In the genomic region with DNA sequence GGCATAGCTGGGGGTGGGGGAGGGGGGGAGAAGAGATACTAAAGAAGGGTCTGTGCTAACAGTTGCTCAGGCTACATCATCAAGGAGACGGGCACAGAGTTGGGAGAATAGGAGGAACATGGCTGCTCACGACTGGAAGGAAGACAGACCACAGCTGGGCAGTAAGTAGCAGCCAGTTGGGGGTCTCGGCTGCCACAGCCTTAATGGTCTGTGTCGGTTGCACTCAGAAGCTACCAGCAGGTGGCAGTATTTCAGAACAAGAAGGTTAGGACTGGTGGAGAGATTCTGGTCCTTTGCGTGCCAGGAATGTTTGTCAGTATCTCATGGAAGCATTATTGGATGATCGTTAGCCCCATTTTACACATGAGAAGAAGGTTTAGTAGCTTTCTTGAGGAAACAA, we compare ENCODE assay signal across 8 mouse cellular contexts.
DNase-seq lines count a peak whose midpoint lies in the region; ATAC-seq lines count a peak whose summit lies in the region.

No protein-coding gene starts in this region.

- no peak overlapping the region for H3K4me3 ChIP-seq in hindbrain, embryonic 14.5 days (replicated peaks; ENCODE audit: low read length)
- no peak overlapping the region for H3K4me3 ChIP-seq in midbrain, embryonic 11.5 days (ENCODE audit: low read depth, low read length)
- no peak overlapping the region for H3K4me3 ChIP-seq in stomach, embryonic 16.5 days (replicated peaks; ENCODE audit: low read length)

- DNase-seq in heart, adult 8-10 months (ENCODE audit: low spot score): peak; percentile 60
- no peak for DNase-seq in heart, postnatal 25 days (ENCODE audit: low spot score)
- peak; percentile 54 to 55 for DNase-seq in adrenal gland, adult 18-20 months (ENCODE audit: low spot score in 2 of 2)
- peak; percentile 77 for DNase-seq in embryo, embryonic 11.5 days (ENCODE audit: low read depth, low spot score)
- DNase-seq in hindbrain, embryonic 14.5 days (ENCODE audit: low spot score): peak; percentile 90
- DNase-seq in layer of hippocampus, postnatal 36 days: peak; percentile 33 to 47
- DNase-seq in midbrain, embryonic 11.5 days (ENCODE audit: low spot score, missing footprints): peak; percentile 95

- peak; percentile 55; the same call in 1 of the 2 replicates for ATAC-seq in hindbrain, embryonic 14.5 days (ENCODE audit: low FRiP score)
- peak; percentile 62; the same call in 1 of the 2 replicates for ATAC-seq in midbrain, embryonic 11.5 days (ENCODE audit: low FRiP score)
- 0 out of 2 replicates have a peak, but pooled peaks have one; percentile 21 for ATAC-seq in stomach, embryonic 16.5 days (ENCODE audit: insufficient read depth, low FRiP score)

- H3K9me3 ChIP-seq in hindbrain, embryonic 14.5 days (ENCODE audit: control insufficient read depth, low read length): no peaks in the 10 kb centered on the region
- H3K9me3 ChIP-seq in midbrain, embryonic 11.5 days (ENCODE audit: control insufficient read depth, low read length): no peaks in the 10 kb centered on the region
- no peaks in the 10 kb centered on the region for H3K9me3 ChIP-seq in stomach, embryonic 16.5 days (replicated peaks; ENCODE audit: control insufficient read depth, low read length)

- intact Hi-C loops in heart, postnatal 25 days (cut with DNase I): loop anchor here (2.0 to 10.0 kb wide), 6 partner anchors 170 to 609 kb away; no protein-coding TSS in a partner anchor

- 7% methylated on average over 6 of the region's 6 CpGs for WGBS in hindbrain, embryonic 14.5 days
- 17% methylated on average over 6 of the region's 6 CpGs for WGBS in midbrain, embryonic 11.5 days
- 10% methylated on average over 6 of the region's 6 CpGs for WGBS in stomach, embryonic 16.5 days

- H3K4me1 ChIP-seq in hindbrain, embryonic 14.5 days (replicated peaks; ENCODE audit: control insufficient read depth, insufficient read depth, low read length): no peaks in the 10 kb centered on the region
- H3K4me1 ChIP-seq in midbrain, embryonic 11.5 days (ENCODE audit: control insufficient read depth, insufficient read depth, low read length): no peaks in the 10 kb centered on the region
- H3K4me1 ChIP-seq in stomach, embryonic 16.5 days (ENCODE audit: control insufficient read depth, insufficient read depth, low read length): no peaks in the 10 kb centered on the region

- no peak overlapping the region for H3K4me2 ChIP-seq in hindbrain, embryonic 14.5 days (replicated peaks)
- H3K4me2 ChIP-seq in midbrain, embryonic 11.5 days: no peak overlapping the region
- no peak overlapping the region for H3K4me2 ChIP-seq in stomach, embryonic 16.5 days (ENCODE audit: low read depth, low read length)

- H3K27ac ChIP-seq in hindbrain, embryonic 14.5 days: no peak overlapping the region
- no peak overlapping the region for H3K27ac ChIP-seq in midbrain, embryonic 11.5 days (ENCODE audit: low read depth, low read length)
- H3K27ac ChIP-seq in stomach, embryonic 16.5 days (ENCODE audit: low read length): no peak overlapping the region

- no peak overlapping the region for H3K9ac ChIP-seq in hindbrain, embryonic 14.5 days
- no peak overlapping the region for H3K9ac ChIP-seq in midbrain, embryonic 11.5 days (ENCODE audit: low read length)
- no peak overlapping the region for H3K9ac ChIP-seq in stomach, embryonic 16.5 days (ENCODE audit: low read length)

- H3K27me3 ChIP-seq in hindbrain, embryonic 14.5 days (ENCODE audit: control insufficient read depth, insufficient read depth, low read length): no peaks in the 10 kb centered on the region
- H3K27me3 ChIP-seq in midbrain, embryonic 11.5 days (ENCODE audit: control insufficient read depth, insufficient read depth, low read length): no peaks in the 10 kb centered on the region
- H3K27me3 ChIP-seq in stomach, embryonic 16.5 days (ENCODE audit: control insufficient read depth, insufficient read depth, low read length): no peaks in the 10 kb centered on the region

- no peaks in the 10 kb centered on the region for H3K36me3 ChIP-seq in hindbrain, embryonic 14.5 days (replicated peaks; ENCODE audit: control insufficient read depth, insufficient read depth)
- no peaks in the 10 kb centered on the region for H3K36me3 ChIP-seq in midbrain, embryonic 11.5 days (ENCODE audit: control insufficient read depth, insufficient read depth, low read length)
- H3K36me3 ChIP-seq in stomach, embryonic 16.5 days (ENCODE audit: control insufficient read depth, insufficient read depth, low read length): no peaks in the 10 kb centered on the region
